Mouse (Mus musculus): ENCODE results near the gene Olfr1109.

Gene Olfr1109

GRCm38 (mm10) chr2:87095908-87096307 is at the start of gene Olfr1109:
Olfr1109 (minus strand) TSS chr2:87096008.
- DNase-seq (ENCODE audit: low read depth, low spot score) = no peak
- H3K36me3 ChIP-seq (ENCODE audit: control insufficient read depth, insufficient read depth, low read length, poor library complexity, severe bottlenecking) = no peaks in the 10 kb centered on the region
- H3K27me3 ChIP-seq (ENCODE audit: control insufficient read depth, insufficient read depth, low read length, poor library complexity, severe bottlenecking) = no peaks in the 10 kb centered on the region

GRCm38 (mm10) chr2:87140200-87140599 is 44.4 kb upstream of the Olfr1109 start, which contains the start of gene Olfr1110:
Olfr1110 (minus strand) TSS chr2:87140300.
- Histone ChIP-seq H3K36me3 (ENCODE audit: control insufficient read depth, insufficient read depth, low read length, poor library complexity, severe bottlenecking) (no peaks in the 10 kb centered on the region), H3K27me3 (ENCODE audit: control insufficient read depth, insufficient read depth, low read length, poor library complexity, severe bottlenecking) (no peaks in the 10 kb centered on the region)
- no peak for DNase-seq (ENCODE audit: low read depth, low spot score)

GRCm38 (mm10) chr2:87114467-87114866 is 18.7 kb upstream of the Olfr1109 start, which contains the start of gene Olfr259:
Olfr259 (minus strand) TSS chr2:87114567.
- H3K36me3 ChIP-seq (ENCODE audit: control insufficient read depth, insufficient read depth, low read length, poor library complexity, severe bottlenecking) = no peaks in the 10 kb centered on the region
- no peak for DNase-seq (ENCODE audit: low read depth, low spot score)
- no peaks in the 10 kb centered on the region for H3K27me3 ChIP-seq (ENCODE audit: control insufficient read depth, insufficient read depth, low read length, poor library complexity, severe bottlenecking)

DNA sequence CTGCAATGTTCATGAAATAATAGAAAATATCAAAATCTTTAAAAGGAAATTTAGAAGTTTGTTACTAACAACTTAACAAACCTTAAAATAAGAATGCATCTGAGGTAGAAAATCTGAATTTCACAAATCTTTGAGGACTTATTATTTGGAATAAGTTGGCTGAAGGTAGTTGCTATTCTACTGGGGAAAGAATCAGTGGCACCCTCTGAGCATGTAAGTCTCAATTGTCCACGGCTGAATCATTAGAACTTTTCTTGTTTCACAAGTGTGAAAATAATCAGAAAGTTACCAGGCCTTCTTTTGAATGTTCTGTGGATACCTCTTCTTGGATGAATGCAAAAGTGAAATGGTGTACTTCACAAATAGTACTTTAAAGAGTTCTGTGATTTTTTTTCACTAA is 20.1 kb downstream of the Olfr1109 start, which contains the start of gene Olfr1107:
Olfr1107 (minus strand) TSS at position 101 of the 400 bp plus-strand sequence.
- DNase-seq (ENCODE audit: low read depth, low spot score) = no peak
- Histone ChIP-seq H3K36me3 (ENCODE audit: control insufficient read depth, insufficient read depth, low read length, poor library complexity, severe bottlenecking) (no peaks in the 10 kb centered on the region), H3K27me3 (ENCODE audit: control insufficient read depth, insufficient read depth, low read length, poor library complexity, severe bottlenecking) (no peaks in the 10 kb centered on the region)

DNA sequence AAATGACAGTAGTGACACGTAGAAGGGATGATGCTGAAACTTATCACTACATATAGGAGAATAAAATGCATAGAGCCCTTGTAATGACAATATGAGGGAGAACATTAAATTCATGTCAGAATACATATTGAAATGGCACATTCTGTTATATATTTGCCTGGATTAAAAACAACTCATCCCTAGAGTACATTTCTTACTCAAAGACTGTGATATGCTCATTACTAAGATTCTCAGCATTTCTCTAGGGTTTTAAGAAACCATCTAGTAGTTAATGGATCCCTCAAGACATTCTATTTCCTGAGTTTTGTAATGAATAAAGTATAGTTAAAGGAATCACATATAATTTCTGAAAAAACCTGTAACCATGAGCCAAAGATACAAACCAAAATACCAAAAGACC is 43.6 kb downstream of the Olfr1109 start, which contains the start of gene Olfr1106:
Olfr1106 (minus strand) TSS at position 101 of the 400 bp plus-strand sequence.
- Histone ChIP-seq H3K27me3 (ENCODE audit: control insufficient read depth, insufficient read depth, low read length, poor library complexity, severe bottlenecking) (no peaks in the 10 kb centered on the region), H3K36me3 (ENCODE audit: control insufficient read depth, insufficient read depth, low read length, poor library complexity, severe bottlenecking) (no peaks in the 10 kb centered on the region)
- no peak for DNase-seq (ENCODE audit: low read depth, low spot score)
